9 mouse cellular contexts compared by ENCODE assay signal in genomic region chr6:112362349-112362958, GRCm38 (mm10). TPM values are rescaled to one million over a fixed set of nuclear protein-coding genes. Genes with fewer than 3 reads are reported as not detected.
DNase-seq lines count a peak whose midpoint lies in the region; ATAC-seq and TF ChIP-seq lines count a peak whose summit lies in the region.
"Had no signal": no experiment of that assay in that cellular context is flagged by ENCODE, and none has a peak within 500 bp of the region (broad histone marks: within the 10 kb centered on the region; RNA-seq: fewer than 3 reads in every experiment).

No protein-coding gene starts in this region.

- 45% methylated on average over 6 of the region's 6 CpGs for WGBS in forebrain, embryonic 12.5 days
- 39% methylated on average over 6 of the region's 6 CpGs for WGBS in hindbrain, embryonic 15.5 days

- H3K4me1 ChIP-seq in forebrain, embryonic 12.5 days: no peaks in the 10 kb centered on the region
- H3K4me1 ChIP-seq in hindbrain, embryonic 15.5 days (replicated peaks): no peaks in the 10 kb centered on the region
- H3K4me1 ChIP-seq: limb, embryonic 13.5 days had no signal

- H3K9me3 ChIP-seq in forebrain, embryonic 12.5 days: no peaks in the 10 kb centered on the region
- no peaks in the 10 kb centered on the region for H3K9me3 ChIP-seq in hindbrain, embryonic 15.5 days
- H3K9me3 ChIP-seq: limb, embryonic 13.5 days had no signal

- POLR2A ChIA-PET in Patski (lab: Charles Lee): interaction anchor here (0.5 to 1.6 kb wide), 3 partner anchors 10 to 159 kb away, joined by 3 read pairs; no protein-coding TSS in a partner anchor

- H3K9ac ChIP-seq in forebrain, embryonic 12.5 days: no peak overlapping the region
- H3K9ac ChIP-seq in hindbrain, embryonic 15.5 days: no peak overlapping the region
- H3K9ac ChIP-seq: limb, embryonic 13.5 days had no signal

- CTCF ChIA-PET in Patski (lab: Charles Lee): interaction anchor here (0.9 to 4.7 kb wide), 16 partner anchors 11 to 580 kb away, joined by 3 to 28 read pairs (median 4); no protein-coding TSS in a partner anchor

- ATAC-seq in Patski: peak; percentile 42
- peak; percentile 75; the same call in 1 of the 2 replicates for ATAC-seq in forebrain, embryonic 12.5 days (ENCODE audit: low FRiP score)
- peak; percentile 80 for ATAC-seq in hindbrain, embryonic 15.5 days (ENCODE audit: low FRiP score, low read depth)
- ATAC-seq in activated CD4-positive, CD25-positive, alpha-beta regulatory T cell, adult 4 months: no peak

- no peak overlapping the region for H3K4me2 ChIP-seq in forebrain, embryonic 12.5 days
- no peak overlapping the region for H3K4me2 ChIP-seq in hindbrain, embryonic 15.5 days
- H3K4me2 ChIP-seq: limb, embryonic 13.5 days had no signal

- peak; percentile 17 for DNase-seq in Patski (ENCODE audit: low read depth, low spot score)
- peak; percentile 86 for DNase-seq in brain, embryonic 14.5 days (ENCODE audit: low read depth)
- peak; percentile 80 to 85 for DNase-seq in layer of hippocampus, postnatal 10 days (ENCODE audit: low spot score in 2 of 2)
- DNase-seq in lung, postnatal 4 days: peak; percentile 62 to 77
- DNase-seq in right cerebral cortex, postnatal 14 days: peak; percentile 79

- no peaks in the 10 kb centered on the region for H3K27me3 ChIP-seq in Patski
- no peaks in the 10 kb centered on the region for H3K27me3 ChIP-seq in forebrain, embryonic 12.5 days
- H3K27me3 ChIP-seq in hindbrain, embryonic 15.5 days: no peaks in the 10 kb centered on the region
- H3K27me3 ChIP-seq: limb, embryonic 13.5 days had no signal

- H3K36me3 ChIP-seq in forebrain, embryonic 12.5 days (replicated peaks): no peaks in the 10 kb centered on the region
- H3K36me3 ChIP-seq in hindbrain, embryonic 15.5 days: no peaks in the 10 kb centered on the region
- H3K36me3 ChIP-seq: limb, embryonic 13.5 days had no signal

- H3K4me3 ChIP-seq in forebrain, embryonic 12.5 days (replicated peaks): no peak overlapping the region
- no peak overlapping the region for H3K4me3 ChIP-seq in hindbrain, embryonic 15.5 days
- H3K4me3 ChIP-seq: limb, embryonic 13.5 days had no signal

- in situ Hi-C loops in Patski (cut with MboI; ENCODE audit: low pct_unique_long_range_greater_than_20kb): loop anchor here (5.0 kb wide), 1 partner anchor 150 kb away; no protein-coding TSS in a partner anchor

- TF ChIP-seq POLR2A in brain, embryonic 14.5 days (IDR thresholded peaks at IDR 0.05; ENCODE audit: borderline replicate concordance, extremely low read depth, insufficient read depth, insufficient read length, poor library complexity, severe bottlenecking): no peak

- TF ChIP-seq CTCF in Patski (IDR thresholded peaks at IDR 0.05): peak; percentile 96
- peak; percentile 90 for TF ChIP-seq CTCF in brain, embryonic 14.5 days (IDR thresholded peaks at IDR 0.05; ENCODE audit: borderline replicate concordance, extremely low read depth, insufficient read depth, insufficient read length)

- no peak overlapping the region for H3K27ac ChIP-seq in forebrain, embryonic 12.5 days
- no peak overlapping the region for H3K27ac ChIP-seq in hindbrain, embryonic 15.5 days (replicated peaks)
- H3K27ac ChIP-seq: limb, embryonic 13.5 days had no signal

RNA-seq across cellular contexts. Expression of gene Ssu2, which starts 25.4 kb away (rescaled TPM):
- polyA plus RNA-seq in Patski (2021): not detected
- 0.14 and 0.45 TPM in 2 replicates for polyA plus RNA-seq in brain, embryonic 14.5 days (2012; rRNA removed)
- 0.15 and 0.32 TPM in 2 replicates for polyA plus RNA-seq in forebrain, embryonic 12.5 days (2016; fragmentation: Nextera tagmentation; extraction: Ambion mirVana)
- polyA plus RNA-seq in hindbrain, embryonic 15.5 days (2015; fragmentation: Nextera tagmentation; extraction: Ambion mirVana): 0.10 TPM in 1 of 2 replicates, not detected in the other
- total RNA-seq in layer of hippocampus, postnatal 10 days (2021): 1 to 10 TPM in 1 of 2 experiments, under 1 TPM in 1; 0.49 to 1.1 TPM
- not detected for polyA plus RNA-seq in activated CD4-positive, CD25-positive, alpha-beta regulatory T cell, adult 4 months (2017; shearing (Covaris generic))

Comparison
In these comparisons a context has a peak if more than half of its experiments do, and no peak if none do; other contexts are left out.
1. DNase-seq: peak in every context shown above with its lines; median percentile 86 in brain, embryonic 14.5 days; 82 in layer of hippocampus, postnatal 10 days; 79 in right cerebral cortex, postnatal 14 days; 70 in lung, postnatal 4 days; 17 in Patski.